Mouse (Mus musculus): ENCODE results near the gene Muc3a. TPM values are rescaled to one million over a fixed set of nuclear protein-coding genes. Genes with fewer than 3 reads are reported as not detected.

Gene Muc3a
- polyA plus RNA-seq, 1 experiment from 2014 or later: 0.14 TPM

DNA sequence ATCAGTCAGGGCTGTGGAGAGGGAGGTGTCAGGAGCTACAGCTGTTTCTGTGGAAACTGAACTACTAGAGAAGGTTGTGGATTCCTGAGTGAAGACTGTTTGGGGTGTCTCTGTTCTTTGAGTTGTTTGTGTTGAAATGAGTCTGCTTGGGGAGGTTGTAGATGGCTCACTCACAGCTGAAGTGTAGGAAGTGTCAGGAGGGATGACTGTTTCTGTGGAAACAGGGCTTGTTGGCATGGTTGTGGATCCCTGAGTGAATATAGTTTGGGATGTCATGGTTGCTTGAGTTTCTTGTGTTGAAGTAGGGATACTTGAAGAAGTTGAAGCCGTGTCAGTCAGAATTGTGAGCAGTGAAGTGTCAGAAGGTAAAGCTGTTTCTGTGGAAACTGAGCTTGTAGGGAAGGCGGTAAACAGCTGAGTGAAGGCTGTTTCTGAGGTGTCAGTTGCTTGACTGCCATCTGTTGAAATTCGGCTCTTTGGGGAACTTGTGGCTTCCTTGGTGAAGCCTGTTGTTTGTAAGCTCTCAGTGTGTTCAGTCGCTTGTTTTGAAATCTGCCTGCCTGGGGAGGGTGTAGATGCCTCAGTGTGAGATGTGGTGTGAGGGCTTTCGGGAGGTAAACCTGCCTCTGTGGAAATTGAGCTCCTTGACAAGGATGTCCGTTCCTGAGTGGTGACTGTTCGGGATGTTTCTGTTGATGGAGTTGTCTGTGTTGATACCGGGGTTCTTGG lies 32.4 kb downstream of the Muc3a start:
- H3K9ac ChIP-seq (ENCODE audit: low read depth, low read length): no peak overlapping the region
- H3K9me3 ChIP-seq (replicated peaks; ENCODE audit: control insufficient read depth, low read length): no peaks in the 10 kb centered on the region; the same call in 1 of the 2 replicates
- H3K36me3 ChIP-seq (ENCODE audit: control insufficient read depth, insufficient read depth): no peaks in the 10 kb centered on the region
- WGBS (ENCODE audit: insufficient replicate concordance): 42% methylated on average over 8 of the region's 8 CpGs
- H3K4me1 ChIP-seq (ENCODE audit: control insufficient read depth, low read depth, low read length): no peaks in the 10 kb centered on the region
- no peaks in the 10 kb centered on the region; the same call in 1 of the 2 replicates for H3K27me3 ChIP-seq (ENCODE audit: control insufficient read depth, insufficient read depth, low read depth, low read length)
- no peak overlapping the region for H3K4me3 ChIP-seq (ENCODE audit: low read depth, low read length)
- H3K27ac ChIP-seq (ENCODE audit: low read length): no peak overlapping the region
- H3K4me2 ChIP-seq (ENCODE audit: low read depth, low read length): no peak overlapping the region
- no peak; the same call in 1 of the 2 replicates for ATAC-seq (ENCODE audit: low read depth)

DNA sequence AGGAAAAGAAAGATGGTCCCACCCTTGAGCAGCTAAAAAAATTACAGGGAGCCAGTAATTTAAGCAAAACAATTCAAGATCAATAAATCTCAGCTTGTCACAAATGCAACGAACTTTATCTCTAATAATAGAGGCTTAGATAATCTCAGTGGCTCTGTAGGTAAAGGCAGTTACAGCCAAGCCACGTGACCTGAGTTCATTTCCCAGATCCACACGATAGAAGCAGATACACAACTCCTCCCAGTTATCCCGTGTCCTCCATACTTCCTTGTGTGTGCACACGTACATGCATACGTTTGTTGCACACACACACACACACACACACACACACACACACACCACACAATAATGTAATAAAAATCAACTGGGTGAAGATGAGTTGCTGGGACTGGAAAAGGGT lies 38.2 kb downstream of the Muc3a start:
- Histone ChIP-seq H3K27me3 (ENCODE audit: control insufficient read depth, insufficient read depth, low read depth, low read length) (no peaks in the 10 kb centered on the region; the same call in none of the 2 replicates), H3K9me3 (replicated peaks; ENCODE audit: control insufficient read depth, low read length) (no peaks in the 10 kb centered on the region), H3K36me3 (ENCODE audit: control insufficient read depth, insufficient read depth) (no peaks in the 10 kb centered on the region), H3K9ac (ENCODE audit: low read depth, low read length) (no peak overlapping the region), H3K4me2 (ENCODE audit: low read depth, low read length) (no peak overlapping the region), H3K4me1 (ENCODE audit: control insufficient read depth, low read depth, low read length) (no peaks in the 10 kb centered on the region), H3K27ac (ENCODE audit: low read length) (no peak overlapping the region), H3K4me3 (ENCODE audit: low read depth, low read length) (no peak overlapping the region)
- ATAC-seq (ENCODE audit: low read depth): no peak
- 44% methylated on average over 6 of the region's 6 CpGs for WGBS (ENCODE audit: insufficient replicate concordance)

DNA sequence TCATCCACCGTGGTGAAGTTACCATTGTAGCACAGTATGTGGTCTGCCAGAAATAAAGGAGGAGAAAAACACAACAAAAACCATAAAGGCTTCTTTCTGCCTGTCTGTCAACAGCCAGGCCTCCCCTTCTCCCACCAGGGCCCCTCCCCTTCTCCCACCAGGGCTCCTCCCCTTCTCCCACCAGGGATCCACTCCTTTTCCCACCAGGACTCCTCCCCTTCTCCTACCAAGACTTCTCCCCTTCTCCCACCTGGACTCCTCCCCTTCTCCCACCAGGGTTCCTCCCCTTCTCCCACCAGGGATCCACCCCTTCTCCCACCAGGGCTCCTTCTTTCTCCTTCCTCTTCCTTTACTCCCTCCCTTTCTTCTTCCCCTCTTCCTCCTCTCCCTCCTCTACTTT lies 39.6 kb downstream of the Muc3a start:
- 10% methylated on average over 1 of the region's 1 CpGs for WGBS (ENCODE audit: insufficient replicate concordance)
- Histone ChIP-seq H3K4me2 (ENCODE audit: low read depth, low read length) (no peak overlapping the region), H3K4me3 (ENCODE audit: low read depth, low read length) (no peak overlapping the region), H3K27me3 (ENCODE audit: control insufficient read depth, insufficient read depth, low read depth, low read length) (no peaks in the 10 kb centered on the region; the same call in 1 of the 2 replicates), H3K9ac (ENCODE audit: low read depth, low read length) (no peak overlapping the region), H3K27ac (ENCODE audit: low read length) (no peak overlapping the region), H3K9me3 (replicated peaks; ENCODE audit: control insufficient read depth, low read length) (no peaks in the 10 kb centered on the region), H3K36me3 (ENCODE audit: control insufficient read depth, insufficient read depth) (no peaks in the 10 kb centered on the region), H3K4me1 (ENCODE audit: control insufficient read depth, low read depth, low read length) (no peaks in the 10 kb centered on the region)
- ATAC-seq (ENCODE audit: low read depth): no peak

DNA sequence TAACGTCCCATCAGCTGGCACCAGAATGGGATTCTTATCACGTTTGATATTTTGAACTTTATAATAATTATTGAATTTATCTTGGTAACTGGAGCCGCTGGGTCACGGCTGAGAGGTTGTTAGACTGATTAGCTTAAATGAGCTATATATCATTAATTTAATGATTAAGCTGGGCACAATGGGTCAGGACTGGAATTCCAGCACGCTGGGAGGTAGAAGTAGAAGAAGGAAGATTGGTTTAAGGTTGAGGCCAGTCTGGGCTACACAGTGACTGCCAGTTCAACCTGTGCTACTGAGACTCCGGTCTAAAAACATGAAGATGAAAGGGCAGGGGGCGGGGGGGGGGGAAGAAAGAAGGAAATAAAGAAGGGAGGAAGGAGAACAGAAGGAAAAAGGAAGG lies 40.7 kb downstream of the Muc3a start:
- no peak overlapping the region for H3K4me2 ChIP-seq (ENCODE audit: low read depth, low read length)
- no peak for ATAC-seq (ENCODE audit: low read depth)
- no peaks in the 10 kb centered on the region for H3K4me1 ChIP-seq (ENCODE audit: control insufficient read depth, low read depth, low read length)
- no peak overlapping the region for H3K4me3 ChIP-seq (ENCODE audit: low read depth, low read length)
- H3K27ac ChIP-seq (ENCODE audit: low read length): no peak overlapping the region
- WGBS (ENCODE audit: insufficient replicate concordance): 54% methylated on average over 7 of the region's 7 CpGs
- H3K36me3 ChIP-seq (ENCODE audit: control insufficient read depth, insufficient read depth): no peaks in the 10 kb centered on the region
- H3K9me3 ChIP-seq (replicated peaks; ENCODE audit: control insufficient read depth, low read length): no peaks in the 10 kb centered on the region
- no peak overlapping the region for H3K9ac ChIP-seq (ENCODE audit: low read depth, low read length)
- no peaks in the 10 kb centered on the region; the same call in 1 of the 2 replicates for H3K27me3 ChIP-seq (ENCODE audit: control insufficient read depth, insufficient read depth, low read depth, low read length)

DNA sequence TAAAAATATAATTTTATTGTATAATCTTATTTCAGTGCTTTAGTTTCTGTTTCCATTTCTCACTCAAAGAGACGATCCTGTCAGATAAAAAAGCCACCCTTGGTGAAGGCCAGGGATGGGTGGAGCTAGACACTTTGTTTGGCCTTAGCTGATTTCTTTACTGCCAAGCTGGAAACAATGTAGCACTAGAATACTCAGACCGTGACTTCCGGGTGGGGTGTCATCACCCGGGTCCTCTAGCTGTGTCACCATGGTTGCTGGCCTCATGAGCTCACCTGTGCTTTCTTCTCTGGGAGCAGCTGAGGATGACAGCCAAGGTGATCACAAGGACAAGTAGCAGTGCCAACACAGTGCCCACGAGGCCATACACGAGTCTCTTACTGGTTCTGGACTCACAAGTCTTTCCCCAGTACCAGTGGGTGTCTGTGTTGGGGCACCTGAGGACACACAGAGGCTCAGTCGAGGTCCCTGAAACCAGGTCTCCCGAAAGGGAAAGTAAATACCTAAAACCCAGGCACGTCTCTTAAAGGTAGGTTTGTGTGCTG lies 41.3 kb downstream of the Muc3a start:
- no peak for ATAC-seq (ENCODE audit: low read depth)
- no peak overlapping the region for H3K4me2 ChIP-seq (ENCODE audit: low read depth, low read length)
- H3K4me1 ChIP-seq (ENCODE audit: control insufficient read depth, low read depth, low read length): no peaks in the 10 kb centered on the region
- H3K27ac ChIP-seq (ENCODE audit: low read length): no peak overlapping the region
- no peaks in the 10 kb centered on the region; the same call in 1 of the 2 replicates for H3K27me3 ChIP-seq (ENCODE audit: control insufficient read depth, insufficient read depth, low read depth, low read length)
- no peak overlapping the region for H3K4me3 ChIP-seq (ENCODE audit: low read depth, low read length)
- no peaks in the 10 kb centered on the region for H3K36me3 ChIP-seq (ENCODE audit: control insufficient read depth, insufficient read depth)
- H3K9me3 ChIP-seq (replicated peaks; ENCODE audit: control insufficient read depth, low read length): no peaks in the 10 kb centered on the region
- no peak overlapping the region for H3K9ac ChIP-seq (ENCODE audit: low read depth, low read length)
- WGBS (ENCODE audit: insufficient replicate concordance): 49% methylated on average over 9 of the region's 9 CpGs

DNA sequence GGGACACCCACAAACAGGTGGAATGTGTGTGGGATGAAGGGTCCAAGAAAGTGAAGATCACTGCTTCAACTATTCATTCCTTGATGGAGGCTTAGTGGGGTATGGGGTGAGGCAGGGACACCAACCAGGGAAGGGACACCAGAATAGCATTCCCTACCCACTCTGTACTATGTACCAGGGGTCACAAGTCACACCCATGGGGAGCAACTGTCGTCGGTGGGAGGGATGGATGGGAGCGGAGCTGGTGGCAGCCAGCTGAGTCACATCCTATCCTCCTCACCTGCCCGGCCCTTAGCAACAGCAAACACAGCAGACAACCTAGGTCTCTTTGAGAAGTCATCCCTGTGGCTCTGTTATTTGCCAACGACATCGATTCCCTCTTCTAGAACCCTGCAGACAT lies 44.6 kb downstream of the Muc3a start:
- H3K4me1 ChIP-seq (ENCODE audit: control insufficient read depth, low read depth, low read length): no peaks in the 10 kb centered on the region
- H3K4me2 ChIP-seq (ENCODE audit: low read depth, low read length): no peak overlapping the region
- ATAC-seq (ENCODE audit: low read depth): no peak
- no peaks in the 10 kb centered on the region; the same call in 1 of the 2 replicates for H3K27me3 ChIP-seq (ENCODE audit: control insufficient read depth, insufficient read depth, low read depth, low read length)
- H3K36me3 ChIP-seq (ENCODE audit: control insufficient read depth, insufficient read depth): no peaks in the 10 kb centered on the region
- no peaks in the 10 kb centered on the region for H3K9me3 ChIP-seq (replicated peaks; ENCODE audit: control insufficient read depth, low read length)
- H3K9ac ChIP-seq (ENCODE audit: low read depth, low read length): no peak overlapping the region
- no peak overlapping the region for H3K27ac ChIP-seq (ENCODE audit: low read length)
- H3K4me3 ChIP-seq (ENCODE audit: low read depth, low read length): no peak overlapping the region
- WGBS (ENCODE audit: insufficient replicate concordance): 40% methylated on average over 6 of the region's 6 CpGs

DNA sequence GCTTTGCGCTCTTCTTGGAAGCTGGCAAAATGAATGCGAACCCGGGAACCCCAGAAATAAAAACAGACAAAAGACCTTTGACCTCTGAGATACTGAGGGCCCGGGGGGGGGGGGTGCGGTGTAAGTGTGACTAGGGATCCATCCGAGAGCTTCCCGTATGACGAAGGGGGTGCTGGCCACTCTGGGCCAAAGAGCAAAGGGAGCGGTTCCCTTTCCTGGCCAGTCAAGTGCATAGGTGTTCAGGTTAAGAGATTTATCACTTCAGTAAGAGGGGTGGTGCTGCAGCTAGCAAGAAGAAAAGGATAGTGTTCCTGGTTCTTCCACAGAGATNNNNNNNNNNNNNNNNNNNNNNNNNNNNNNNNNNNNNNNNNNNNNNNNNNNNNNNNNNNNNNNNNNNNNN lies 46.2 kb downstream of the Muc3a start:
- no peaks in the 10 kb centered on the region for H3K27me3 ChIP-seq (ENCODE audit: control insufficient read depth, insufficient read depth, low read depth, low read length)
- no peaks in the 10 kb centered on the region for H3K4me1 ChIP-seq (ENCODE audit: control insufficient read depth, low read depth, low read length)
- H3K9me3 ChIP-seq (replicated peaks; ENCODE audit: control insufficient read depth, low read length): no peaks in the 10 kb centered on the region
- no peak overlapping the region for H3K4me3 ChIP-seq (ENCODE audit: low read depth, low read length)
- no peaks in the 10 kb centered on the region for H3K36me3 ChIP-seq (ENCODE audit: control insufficient read depth, insufficient read depth)
- no peak overlapping the region for H3K9ac ChIP-seq (ENCODE audit: low read depth, low read length)
- no peak for ATAC-seq (ENCODE audit: low read depth)
- 61% methylated on average over 9 of the region's 9 CpGs for WGBS (ENCODE audit: insufficient replicate concordance)
- no peak overlapping the region for H3K4me2 ChIP-seq (ENCODE audit: low read depth, low read length)
- no peak overlapping the region for H3K27ac ChIP-seq (ENCODE audit: low read length)

DNA sequence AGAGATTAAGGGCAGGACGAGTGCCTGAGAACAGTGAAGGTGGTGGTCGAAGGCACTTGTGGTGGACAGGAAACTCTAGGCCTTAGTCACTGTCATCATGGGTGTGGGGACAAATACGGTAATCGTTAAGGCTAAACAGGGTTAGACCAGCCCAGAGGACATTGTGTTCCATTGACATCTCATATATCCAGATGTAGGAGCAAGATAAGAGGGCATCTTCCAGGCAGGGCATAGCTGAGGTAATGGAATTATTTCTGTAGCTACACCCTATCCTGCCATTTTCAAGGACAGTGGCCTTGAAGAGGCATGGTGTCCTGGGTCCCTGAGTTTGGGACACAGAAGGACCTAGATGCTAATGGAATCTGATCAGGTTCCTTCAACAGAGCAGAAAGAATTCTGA lies 50.3 kb downstream of the Muc3a start:
- Histone ChIP-seq H3K27ac (ENCODE audit: low read length) (no peak overlapping the region), H3K9ac (ENCODE audit: low read depth, low read length) (no peak overlapping the region), H3K4me2 (ENCODE audit: low read depth, low read length) (no peak overlapping the region), H3K27me3 (ENCODE audit: control insufficient read depth, insufficient read depth, low read depth, low read length) (no peaks in the 10 kb centered on the region), H3K4me1 (ENCODE audit: control insufficient read depth, low read depth, low read length) (no peaks in the 10 kb centered on the region), H3K4me3 (ENCODE audit: low read depth, low read length) (no peak overlapping the region), H3K36me3 (ENCODE audit: control insufficient read depth, insufficient read depth) (no peaks in the 10 kb centered on the region), H3K9me3 (replicated peaks; ENCODE audit: control insufficient read depth, low read length) (no peaks in the 10 kb centered on the region)
- WGBS (ENCODE audit: insufficient replicate concordance): 56% methylated on average over 4 of the region's 4 CpGs
- no peak for ATAC-seq (ENCODE audit: low read depth)

DNA sequence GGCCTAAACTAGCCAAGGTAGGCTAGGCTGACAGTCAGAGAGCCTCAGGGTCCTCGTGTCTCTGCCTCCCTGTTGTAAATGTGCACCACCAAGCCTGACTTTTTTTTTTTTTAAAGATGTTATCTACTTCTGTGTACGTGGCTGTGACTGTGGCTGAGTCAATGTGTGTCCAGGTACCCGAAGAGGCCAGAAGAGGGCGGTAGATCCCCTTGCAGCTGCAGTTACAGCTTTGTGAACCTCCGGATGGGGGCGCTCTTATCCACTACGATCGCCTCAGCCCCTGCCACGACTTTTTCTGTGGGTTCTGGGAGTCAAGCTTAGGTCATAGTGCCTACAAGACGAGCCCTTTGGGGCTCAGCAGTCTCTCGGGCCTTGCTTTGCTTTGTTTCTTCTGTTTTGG lies 52.7 kb downstream of the Muc3a start:
- no peak for ATAC-seq (ENCODE audit: low read depth)
- no peaks in the 10 kb centered on the region for H3K9me3 ChIP-seq (replicated peaks; ENCODE audit: control insufficient read depth, low read length)
- no peaks in the 10 kb centered on the region for H3K4me1 ChIP-seq (ENCODE audit: control insufficient read depth, low read depth, low read length)
- 16% methylated on average over 11 of the region's 11 CpGs for WGBS (ENCODE audit: insufficient replicate concordance)
- no peak overlapping the region for H3K4me2 ChIP-seq (ENCODE audit: low read depth, low read length)
- H3K27ac ChIP-seq (ENCODE audit: low read length): no peak overlapping the region
- H3K4me3 ChIP-seq (ENCODE audit: low read depth, low read length): no peak overlapping the region
- no peaks in the 10 kb centered on the region for H3K27me3 ChIP-seq (ENCODE audit: control insufficient read depth, insufficient read depth, low read depth, low read length)
- H3K36me3 ChIP-seq (ENCODE audit: control insufficient read depth, insufficient read depth): no peaks in the 10 kb centered on the region
- H3K9ac ChIP-seq (ENCODE audit: low read depth, low read length): no peak overlapping the region
